Mouse (Mus musculus): Measurements from ENCODE around the gene Fam43b.
"Not testable (repeated sequence)": the region's sequence is repeated elsewhere in the genome, so short reads cannot be mapped to it uniquely, and the experiment has no call there.

Fam43b gene

GRCm38 (mm10) chr4:138395971-138396645, at the start of gene Fam43b:
Fam43b (minus strand) TSS chr4:138396528.
- no peak for DNase-seq (ENCODE audit: extremely low spot score, low read depth, low spot score)

GRCm38 (mm10) chr4:138444941-138445340, 48.6 kb upstream of the Fam43b start:
- DNase-seq (ENCODE audit: extremely low spot score, low read depth, low spot score), result no peak

- no peak for DNase-seq (ENCODE audit: extremely low spot score, low read depth, low spot score)
These were observed 43.7 kb upstream of the Fam43b start for GRCm38 (mm10) chr4:138440062-138440461.

GRCm38 (mm10) chr4:138434347-138435316, 38.3 kb upstream of the Fam43b start, which contains the start of gene Mul1:
Mul1 (plus strand) TSS chr4:138434671.
- peak; percentile 80 for DNase-seq (ENCODE audit: extremely low spot score, low read depth, low spot score)

- DNase-seq (ENCODE audit: extremely low spot score, low read depth, low spot score), result no peak
These were observed 35.0 kb upstream of the Fam43b start for GRCm38 (mm10) chr4:138431340-138431739.

GRCm38 (mm10) chr4:138429778-138430177, 33.5 kb upstream of the Fam43b start:
- no peak for DNase-seq (ENCODE audit: extremely low spot score, low read depth, low spot score)

GRCm38 (mm10) chr4:138426778-138427705, 30.7 kb upstream of the Fam43b start:
- DNase-seq (ENCODE audit: extremely low spot score, low read depth, low spot score), result peak; percentile 46

- DNase-seq (ENCODE audit: extremely low spot score, low read depth, low spot score), result not testable (repeated sequence)
These were observed 29.3 kb upstream of the Fam43b start for GRCm38 (mm10) chr4:138425604-138426003.

GRCm38 (mm10) chr4:138425028-138425427, 28.7 kb upstream of the Fam43b start:
- DNase-seq (ENCODE audit: extremely low spot score, low read depth, low spot score), result no peak

GRCm38 (mm10) chr4:138418340-138418957, 22.1 kb upstream of the Fam43b start:
- no peak for DNase-seq (ENCODE audit: extremely low spot score, low read depth, low spot score)

- no peak for DNase-seq (ENCODE audit: extremely low spot score, low read depth, low spot score)
These were observed 21.6 kb upstream of the Fam43b start for GRCm38 (mm10) chr4:138417882-138418281.

- no peak for DNase-seq (ENCODE audit: extremely low spot score, low read depth, low spot score)
These were observed 20.1 kb upstream of the Fam43b start for GRCm38 (mm10) chr4:138416414-138416813.

- DNase-seq (ENCODE audit: extremely low spot score, low read depth, low spot score), result no peak
These were observed 19.7 kb upstream of the Fam43b start for GRCm38 (mm10) chr4:138415991-138416390.

GRCm38 (mm10) chr4:138414725-138415124, 18.4 kb upstream of the Fam43b start:
- no peak for DNase-seq (ENCODE audit: extremely low spot score, low read depth, low spot score)

- no peak for DNase-seq (ENCODE audit: extremely low spot score, low read depth, low spot score)
These were observed 15.3 kb upstream of the Fam43b start for GRCm38 (mm10) chr4:138411504-138412121.

GRCm38 (mm10) chr4:138411011-138411410, 14.7 kb upstream of the Fam43b start:
- DNase-seq (ENCODE audit: extremely low spot score, low read depth, low spot score), result no peak

- DNase-seq (ENCODE audit: extremely low spot score, low read depth, low spot score), result no peak
These were observed 11.3 kb upstream of the Fam43b start for GRCm38 (mm10) chr4:138407479-138408194.

GRCm38 (mm10) chr4:138404806-138405205, 8.5 kb upstream of the Fam43b start:
- DNase-seq (ENCODE audit: extremely low spot score, low read depth, low spot score), result no peak

- no peak for DNase-seq (ENCODE audit: extremely low spot score, low read depth, low spot score)
These were observed 383 bp upstream of the Fam43b start for GRCm38 (mm10) chr4:138396711-138397110.
